Mouse (Mus musculus) heart, adult 2 months (tissue): ENCODE data around the gene Fancc. TPM values are rescaled to one million over a fixed set of nuclear protein-coding genes. Genes with fewer than 3 reads are reported as not detected.

Experiments
- DNase-seq, 2 experiments: peaks; one replicate each; pipeline ENCODE4 v3.0.0; 2021
- H3K27ac ChIP-seq: fragments of 200-600 bp; 2 replicates; pipeline ENCODE4 v1.8.1; 2022
- H3K27me3 ChIP-seq: fragments of 200-500 bp; 2 replicates; pipeline ENCODE4 v1.6.1; 2012; ENCODE audit warnings: mild to moderate bottlenecking, low read length, inconsistent platforms, mixed read lengths; ENCODE audit not compliant: control insufficient read depth, insufficient read depth
- H3K36me3 ChIP-seq: fragments of 200-500 bp; 2 replicates; pipeline ENCODE4 v1.6.1; 2012; ENCODE audit warnings: low read length, inconsistent platforms; ENCODE audit not compliant: control insufficient read depth, insufficient read depth
- H3K4me1 ChIP-seq: fragments of 200-500 bp; 2 replicates; pipeline ENCODE4 v1.6.1; 2011; ENCODE audit warnings: low read length; ENCODE audit not compliant: control insufficient read depth, insufficient read depth
- H3K4me3 ChIP-seq: fragments of 200-600 bp; 2 replicates; pipeline ENCODE4 v1.8.1; 2022
- H3K79me2 ChIP-seq: fragments of 200-500 bp; replicated peaks from 2 replicates; pipeline ENCODE4 v1.6.1; 2012; ENCODE audit warnings: mild to moderate bottlenecking, inconsistent platforms, low read length, moderate library complexity, mixed read lengths; ENCODE audit not compliant: control insufficient read depth, insufficient read depth
- H3K9ac ChIP-seq: fragments of 200-500 bp; 2 replicates; pipeline ENCODE4 v1.6.1; 2012; ENCODE audit warnings: low read depth, mild to moderate bottlenecking, control low read depth, inconsistent platforms, low read length, mixed read lengths
- CTCF ChIP-seq: fragments of 200-600 bp; IDR thresholded peaks from 2 replicates; pipeline ENCODE4 v1.8.1; 2022; ENCODE audit warnings: antibody characterized with exemption, mild to moderate bottlenecking, moderate library complexity
- EP300 ChIP-seq: fragments of 200-500 bp; IDR thresholded peaks from 2 replicates; pipeline ENCODE4 v1.6.1; 2011; ENCODE audit warnings: low read depth, low read length, control low read depth; ENCODE audit not compliant: insufficient read depth
- POLR2A ChIP-seq: fragments of 200-500 bp; IDR thresholded peaks from 2 replicates; pipeline ENCODE4 v1.6.1; 2011; ENCODE audit warnings: mild to moderate bottlenecking, low read depth, low read length, control low read depth; ENCODE audit not compliant: insufficient read depth
- WGBS: fragments of 180-500 bp; shearing (Covaris S2); methylation state at CpG from one replicate; pipeline ENCODE4 v1.1.7; 2018; 5-methylcytosine and 5-hydroxymethylcytosine counted together
- intact Hi-C: fragments of 180-260 bp; cut with DNase I; formaldehyde crosslinking; loops from one replicate; pipeline ENCODE4 v1.15.1; 2025
- polyA plus RNA-seq: library from polyadenylated mRNA; depleted of rRNA; stranded (reverse); fragments of >200 nt; gene quantifications from 2 replicates; pipeline ENCODE4 v1.2.3, GENCODE M21; 2012
- total RNA-seq, 2 experiments: library from RNA; stranded (reverse); gene quantifications; 2 replicates each; pipeline ENCODE4 v1.2.3; 2021

Fancc gene
- total and polyA plus RNA-seq, 3 experiments, result 3.3 to 3.7 (median 3.6) TPM

DNA sequence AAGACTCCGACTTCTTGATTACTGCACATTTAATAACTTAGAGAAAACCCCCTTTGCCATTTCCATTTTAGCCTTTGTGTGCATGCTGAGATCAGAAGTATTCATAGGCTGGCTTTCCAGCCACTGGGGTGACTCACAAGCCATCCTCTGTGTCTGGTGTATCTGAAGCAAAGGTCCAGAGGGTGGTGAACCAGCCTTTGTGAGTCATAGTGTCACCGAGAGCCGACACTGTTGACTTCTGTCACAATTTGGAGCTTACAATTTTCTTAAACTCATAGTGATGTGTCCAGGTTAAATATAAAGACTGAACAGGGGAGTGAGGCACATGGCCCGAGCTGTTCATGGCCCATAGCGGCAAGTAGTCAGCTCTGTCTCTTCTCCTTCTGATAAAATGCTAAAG lies 253.5 kb downstream of the Fancc start:
- peak in 1 of 2 experiments; percentile 58 for DNase-seq
- H3K27me3 ChIP-seq, result no peaks in the 10 kb centered on the region
- H3K4me1 ChIP-seq, result peaks cover 26% of the 10 kb centered on the region
- peaks cover 3% of the 10 kb centered on the region for H3K79me2 ChIP-seq
- intact Hi-C loops, result loop anchor here (5.0 to 10.0 kb wide), 2 partner anchors 106 to 321 kb away; no protein-coding TSS in a partner anchor
- H3K9ac ChIP-seq, result peak overlapping the region; percentile 60
- H3K36me3 ChIP-seq, result peaks cover 37% of the 10 kb centered on the region
- TF ChIP-seq CTCF, result 0 out of 2 replicates have a peak, but pooled peaks have one; percentile 3
- 0 out of 2 replicates have a peak, but pooled peaks have one; percentile 5 for TF ChIP-seq POLR2A
- TF ChIP-seq EP300, result no peak
- 32% methylated on average over 5 of the region's 5 CpGs for WGBS
- peak overlapping the region; percentile 95 for H3K4me3 ChIP-seq
- peak overlapping the region; percentile 100 for H3K27ac ChIP-seq

DNA sequence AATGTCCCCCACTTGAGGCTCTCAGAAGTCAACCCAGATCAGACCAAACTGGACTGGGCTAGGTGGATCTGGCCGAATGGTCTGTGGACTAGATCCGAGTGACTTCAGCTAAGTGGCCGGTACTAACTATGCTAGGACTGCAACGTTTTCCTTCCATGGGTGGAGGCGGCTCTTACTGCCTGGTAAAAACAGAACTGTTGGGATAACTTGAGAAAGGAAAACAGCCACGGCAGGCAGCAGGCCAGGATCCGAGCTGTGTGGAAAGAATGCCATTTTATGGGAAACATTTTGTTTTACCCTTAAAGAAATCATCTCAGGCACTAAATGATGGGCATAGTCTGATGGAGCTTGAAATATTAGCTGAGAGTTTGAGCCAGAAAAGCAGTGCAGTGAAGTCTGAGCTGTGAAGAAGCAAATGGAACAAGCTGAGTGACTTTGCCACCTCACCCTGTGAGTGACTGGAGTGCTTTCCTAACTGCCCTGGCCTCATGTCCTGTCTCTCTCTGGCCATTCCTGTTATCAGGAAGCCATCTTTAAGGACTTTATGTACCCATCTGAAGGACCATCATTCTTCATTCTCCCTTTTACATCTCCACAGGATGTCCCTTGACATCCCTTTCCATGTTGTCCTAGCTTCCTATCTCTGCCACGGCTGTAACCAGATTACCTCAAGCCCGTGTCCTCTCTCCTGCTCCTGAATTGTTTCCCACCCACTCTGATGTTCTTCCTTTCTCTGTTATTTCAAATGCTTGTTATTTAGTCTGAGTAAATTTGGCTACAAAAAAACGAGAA lies 254.5 kb downstream of the Fancc start:
- WGBS, result 6% methylated on average over 10 of the region's 10 CpGs
- peak; percentile 67 to 73 for DNase-seq
- peaks cover 22% of the 10 kb centered on the region for H3K4me1 ChIP-seq

DNA sequence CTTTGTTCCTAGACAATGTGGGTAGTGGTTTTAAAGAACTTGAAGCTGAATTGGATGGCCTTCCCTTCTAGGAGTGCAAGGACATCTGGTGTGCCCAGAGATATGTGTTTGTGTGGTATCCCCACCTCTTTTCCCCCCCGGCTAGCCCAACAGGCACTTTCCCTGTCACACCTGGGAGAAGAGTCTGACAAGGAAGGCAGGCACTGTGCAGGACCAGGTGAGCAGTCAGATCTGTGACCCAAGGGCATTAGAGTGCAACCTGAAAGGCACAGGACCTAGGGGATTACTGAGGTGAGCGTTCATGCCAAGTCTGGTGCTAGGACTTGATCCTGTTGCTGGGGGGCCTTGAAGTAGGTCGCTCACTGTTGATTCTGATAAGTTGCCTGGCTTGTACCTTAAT lies 255.4 kb downstream of the Fancc start:
- Histone ChIP-seq H3K27me3 (no peaks in the 10 kb centered on the region), H3K4me1 (peaks cover 20% of the 10 kb centered on the region), H3K79me2 (peaks cover 3% of the 10 kb centered on the region), H3K27ac (peak overlapping the region; percentile 100), H3K36me3 (peaks cover 22% of the 10 kb centered on the region), H3K9ac (peak overlapping the region; percentile 76), H3K4me3 (peak overlapping the region; percentile 95)
- intact Hi-C loops, result loop anchor here (2.0 to 10.0 kb wide), 4 partner anchors 15 to 323 kb away; no protein-coding TSS in a partner anchor
- 36% methylated on average over 3 of the region's 3 CpGs for WGBS
- peak in 1 of 2 experiments; percentile 27 for DNase-seq
- no peak for TF ChIP-seq POLR2A
- no peak for TF ChIP-seq EP300
- no peak for TF ChIP-seq CTCF

More for the DNA sequence above, 254.5 kb downstream of the Fancc start:
- H3K9ac ChIP-seq, result peak overlapping the region; percentile 76
- H3K36me3 ChIP-seq, result peaks cover 30% of the 10 kb centered on the region
- H3K79me2 ChIP-seq, result peaks cover 3% of the 10 kb centered on the region
- peak overlapping the region; percentile 95 for H3K4me3 ChIP-seq
- intact Hi-C loops, result loop anchor here (5.0 to 10.0 kb wide), 2 partner anchors 105 to 322 kb away; no protein-coding TSS in a partner anchor
- H3K27me3 ChIP-seq, result no peaks in the 10 kb centered on the region
- H3K27ac ChIP-seq, result peak overlapping the region; percentile 100
- TF ChIP-seq EP300 (no peak), CTCF (no peak), POLR2A (peak; percentile 8)

DNA sequence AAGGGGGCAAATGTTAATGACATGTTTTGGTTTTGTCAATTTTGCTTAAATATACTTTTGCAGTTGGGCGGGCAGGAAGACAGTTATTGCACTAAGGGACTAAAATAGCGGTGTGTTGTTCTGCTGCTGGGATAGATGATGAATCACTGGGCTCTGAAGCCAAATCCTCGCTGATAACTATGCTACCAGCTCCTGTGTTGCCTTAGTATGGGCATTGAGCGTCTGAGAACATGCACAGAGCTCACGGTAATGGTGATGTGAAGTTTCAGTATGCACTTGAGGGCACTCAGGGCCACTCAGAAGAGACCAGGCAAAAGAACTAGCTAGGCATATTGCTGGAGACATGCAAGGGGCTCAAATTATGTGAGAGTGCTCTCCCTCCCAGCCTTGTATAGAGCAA lies 256.2 kb downstream of the Fancc start:
- WGBS, result 0% methylated on average over 5 of the region's 5 CpGs
- peak in 1 of 2 experiments; percentile 67 for DNase-seq

DNA sequence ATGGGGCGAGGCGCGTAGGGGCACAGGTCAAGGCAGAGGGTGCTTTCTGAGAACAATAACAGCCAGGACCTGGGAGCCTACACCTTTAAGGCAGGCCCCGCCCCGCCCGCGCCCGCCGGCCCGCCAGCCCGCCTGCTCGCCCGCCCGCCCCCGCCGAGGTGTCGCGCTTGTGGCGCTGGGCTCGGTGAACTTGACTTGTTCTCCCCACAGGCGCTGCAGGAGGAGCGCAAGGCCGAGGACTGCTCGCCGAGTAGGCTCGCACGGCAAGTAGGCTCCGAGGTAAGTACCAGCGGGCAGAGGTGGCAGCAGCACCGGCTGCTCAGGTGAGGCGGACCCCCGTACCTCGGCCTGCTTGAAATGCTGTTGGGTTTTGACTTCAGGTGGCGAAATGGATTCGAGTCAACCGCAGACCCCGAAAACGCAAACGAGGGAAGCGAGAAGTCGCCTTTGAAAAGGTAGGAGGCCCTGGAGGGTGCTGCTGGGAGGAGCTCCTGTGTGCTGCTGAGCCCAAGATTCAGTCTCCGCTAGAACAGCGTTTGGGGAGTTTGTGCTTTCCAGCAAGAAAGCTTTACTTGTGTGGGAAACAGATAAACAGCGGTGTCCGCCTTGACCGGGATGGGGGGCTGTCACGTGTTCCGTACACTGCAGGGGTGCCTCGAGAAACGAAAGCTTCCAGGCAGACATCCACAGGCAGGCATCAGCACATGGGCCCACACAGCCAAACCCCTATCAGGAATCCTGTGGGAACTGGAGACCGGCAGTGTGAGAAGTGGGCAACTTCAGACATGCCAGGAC lies 257.0 kb downstream of the Fancc start:
- peak overlapping the region; percentile 100 for H3K27ac ChIP-seq
- TF ChIP-seq EP300 (0 out of 2 replicates have a peak, but pooled peaks have one; percentile 31), CTCF (no peak), POLR2A (peak; percentile 93)
- peaks cover 18% of the 10 kb centered on the region for H3K4me1 ChIP-seq
- peak overlapping the region; percentile 100 for H3K9ac ChIP-seq
- intact Hi-C loops, result loop anchor here (2.0 to 10.0 kb wide), 5 partner anchors 17 to 325 kb away; no protein-coding TSS in a partner anchor
- under 1% methylated on average over 51 of the region's 51 CpGs for WGBS
- H3K27me3 ChIP-seq, result no peaks in the 10 kb centered on the region
- peaks cover 7% of the 10 kb centered on the region for H3K36me3 ChIP-seq
- peak overlapping the region; percentile 95 for H3K4me3 ChIP-seq
- DNase-seq, result peak; percentile 92 to 93
- peaks cover 1% of the 10 kb centered on the region; the same call in 1 of the 2 replicates for H3K79me2 ChIP-seq

More for the DNA sequence above, 256.2 kb downstream of the Fancc start:
- intact Hi-C loops, result loop anchor here (2.0 to 10.0 kb wide), 4 partner anchors 16 to 324 kb away; no protein-coding TSS in a partner anchor
- Histone ChIP-seq H3K4me3 (peak overlapping the region; percentile 95), H3K79me2 (peaks cover 1% of the 10 kb centered on the region; the same call in 1 of the 2 replicates), H3K27me3 (no peaks in the 10 kb centered on the region), H3K9ac (peak overlapping the region; percentile 100), H3K4me1 (peaks cover 18% of the 10 kb centered on the region), H3K36me3 (peaks cover 14% of the 10 kb centered on the region), H3K27ac (peak overlapping the region; percentile 100)
- TF ChIP-seq CTCF (no peak), POLR2A (peak; percentile 42), EP300 (no peak)
